Mouse (Mus musculus) intestine, embryonic 14.5 days (tissue): ENCODE data around the gene Srrd. TPM values are rescaled to one million over a fixed set of nuclear protein-coding genes. Genes with fewer than 3 reads are reported as not detected.

Source experiments
- ATAC-seq: fragments of 200-750 bp; cut with Nextera tagmentation; replicated peaks from 2 replicates; pipeline ENCODE4 v1.8.0; 2017; ENCODE audit warnings: low read depth, moderate number of reproducible peaks, moderate TSS enrichment, moderate library complexity; ENCODE audit not compliant: low FRiP score, low TSS enrichment
- DNase-seq: peaks from one replicate; pipeline ENCODE4 v3.0.0-alpha.2; 2018; ENCODE audit warnings: low spot score
- H3K27ac ChIP-seq: fragments of 300-500 bp; sonication (generic); 2 replicates; pipeline ENCODE4 v1.5.1; 2014; ENCODE audit warnings: low read depth, mild to moderate bottlenecking, control low read depth
- H3K27me3 ChIP-seq: fragments of 300-500 bp; sonication (generic); replicated peaks from 2 replicates; pipeline ENCODE4 v1.6.1; 2014; ENCODE audit warnings: low read length, control low read depth; ENCODE audit not compliant: control insufficient read depth, insufficient read depth
- H3K36me3 ChIP-seq: fragments of 300-500 bp; sonication (generic); 2 replicates; pipeline ENCODE4 v1.6.1; 2014; ENCODE audit warnings: low read length, control low read depth; ENCODE audit not compliant: control insufficient read depth, insufficient read depth
- H3K4me1 ChIP-seq: fragments of 300-500 bp; sonication (generic); replicated peaks from 2 replicates; pipeline ENCODE4 v1.6.1; 2014; ENCODE audit warnings: low read length, control low read depth, mixed read lengths; ENCODE audit not compliant: control insufficient read depth, insufficient read depth
- H3K4me2 ChIP-seq: fragments of 300-500 bp; sonication (generic); 2 replicates; pipeline ENCODE4 v1.6.1; 2014; ENCODE audit warnings: low read length
- H3K4me3 ChIP-seq: fragments of 300-500 bp; sonication (generic); 2 replicates; pipeline ENCODE4 v1.5.1; 2014; ENCODE audit warnings: low read depth, low read length, control low read depth, mixed read lengths
- H3K9ac ChIP-seq: fragments of 300-500 bp; sonication (generic); 2 replicates; pipeline ENCODE4 v1.6.1; 2014; ENCODE audit warnings: mild to moderate bottlenecking, low read length
- H3K9me3 ChIP-seq: fragments of 300-500 bp; sonication (generic); 2 replicates; pipeline ENCODE4 v1.6.1; 2016; ENCODE audit warnings: low read length, control low read depth; ENCODE audit not compliant: control insufficient read depth
- WGBS: fragments of 180-500 bp; shearing (Covaris S2); extraction: QIAGEN DNeasy Blood & Tissue Kit; methylation state at CpG from one replicate; pipeline ENCODE4 v1.1.7; 2014; 5-methylcytosine and 5-hydroxymethylcytosine counted together
- polyA plus RNA-seq: library from polyadenylated mRNA; unstranded; fragments of >200 nt; fragmentation: Nextera tagmentation; extraction: Ambion mirVana; gene quantifications from 2 replicates; pipeline ENCODE4 v1.2.1, GENCODE M21; 2014

Gene Srrd
- polyA plus RNA-seq, 1 experiment from 2014 or later = 38.2 TPM

GRCm38 (mm10) chr5:112346211-112346965, 3.5 kb upstream of the Srrd start:
- WGBS = 80% methylated on average over 16 of the region's 16 CpGs
- DNase-seq = no peak
- Histone ChIP-seq H3K4me1 (peaks cover 21% of the 10 kb centered on the region; the same call in 1 of the 2 replicates), H3K4me3 (no peak overlapping the region), H3K27ac (no peak overlapping the region), H3K4me2 (peak overlapping the region; percentile 36; the same call in 1 of the 2 replicates), H3K9ac (0 out of 2 replicates have a peak overlapping the region, but pooled peaks have one; percentile 10), H3K27me3 (no peaks in the 10 kb centered on the region), H3K36me3 (peaks cover 45% of the 10 kb centered on the region), H3K9me3 (no peaks in the 10 kb centered on the region)
- ATAC-seq = no peak

- DNase-seq (no peak), ATAC-seq (peak; percentile 52; the same call in 1 of the 2 replicates)
- H3K9me3 ChIP-seq = no peaks in the 10 kb centered on the region
- peak overlapping the region; percentile 76 for H3K4me2 ChIP-seq
- peak overlapping the region; percentile 70 for H3K27ac ChIP-seq
- H3K9ac ChIP-seq = no peak overlapping the region
- peaks cover 21% of the 10 kb centered on the region; the same call in 1 of the 2 replicates for H3K4me1 ChIP-seq
- H3K4me3 ChIP-seq = no peak overlapping the region
- 74% methylated on average over 6 of the region's 6 CpGs for WGBS
- H3K27me3 ChIP-seq = no peaks in the 10 kb centered on the region
- H3K36me3 ChIP-seq = peaks cover 42% of the 10 kb centered on the region
Observed at GRCm38 (mm10) chr5:112344092-112344960, 1.5 kb upstream of the Srrd start.

- Histone ChIP-seq H3K27me3 (no peaks in the 10 kb centered on the region), H3K9ac (peak overlapping the region; percentile 89), H3K4me1 (peaks cover 21% of the 10 kb centered on the region; the same call in 1 of the 2 replicates), H3K9me3 (no peaks in the 10 kb centered on the region), H3K36me3 (peaks cover 46% of the 10 kb centered on the region), H3K4me2 (peak overlapping the region; percentile 76), H3K27ac (peak overlapping the region; percentile 70), H3K4me3 (peak overlapping the region; percentile 71)
- DNase-seq (no peak), ATAC-seq (peak; percentile 52)
- 0% methylated on average over 24 of the region's 24 CpGs for WGBS
Observed at GRCm38 (mm10) chr5:112343205-112343595, 360 bp upstream of the Srrd start.

- Histone ChIP-seq H3K4me2 (no peak overlapping the region), H3K9me3 (no peaks in the 10 kb centered on the region), H3K27ac (no peak overlapping the region), H3K4me3 (no peak overlapping the region), H3K36me3 (peaks cover 61% of the 10 kb centered on the region), H3K27me3 (no peaks in the 10 kb centered on the region), H3K9ac (no peak overlapping the region), H3K4me1 (peaks cover 15% of the 10 kb centered on the region; the same call in 1 of the 2 replicates)
- 63% methylated on average over 7 of the region's 7 CpGs for WGBS
- ATAC-seq (no peak), DNase-seq (no peak)
Observed at GRCm38 (mm10) chr5:112339215-112339614, 3.6 kb downstream of the Srrd start.

- Histone ChIP-seq H3K4me2 (no peak overlapping the region), H3K9ac (no peak overlapping the region), H3K27me3 (no peaks in the 10 kb centered on the region), H3K9me3 (no peaks in the 10 kb centered on the region), H3K4me1 (peaks cover 4% of the 10 kb centered on the region; the same call in 1 of the 2 replicates), H3K4me3 (no peak overlapping the region), H3K27ac (no peak overlapping the region), H3K36me3 (peaks cover 83% of the 10 kb centered on the region)
- no peak for DNase-seq
- ATAC-seq = no peak
- WGBS = 94% methylated on average over 22 of the region's 22 CpGs
Observed at GRCm38 (mm10) chr5:112337004-112337403, 5.8 kb downstream of the Srrd start.

GRCm38 (mm10) chr5:112335473-112335872, 7.4 kb downstream of the Srrd start:
- WGBS = 42% methylated on average over 2 of the region's 2 CpGs
- peak; percentile 77 for DNase-seq
- Histone ChIP-seq H3K4me3 (no peak overlapping the region), H3K9me3 (no peaks in the 10 kb centered on the region), H3K4me2 (no peak overlapping the region), H3K27me3 (no peaks in the 10 kb centered on the region), H3K36me3 (peaks cover 95% of the 10 kb centered on the region), H3K27ac (no peak overlapping the region), H3K9ac (no peak overlapping the region), H3K4me1 (no peaks in the 10 kb centered on the region)
- ATAC-seq = 0 out of 2 replicates have a peak, but pooled peaks have one; percentile 14

GRCm38 (mm10) chr5:112329805-112330564, 12.9 kb downstream of the Srrd start:
- no peaks in the 10 kb centered on the region for H3K27me3 ChIP-seq
- H3K27ac ChIP-seq = no peak overlapping the region
- WGBS = 92% methylated on average over 14 of the region's 14 CpGs
- peaks cover 72% of the 10 kb centered on the region for H3K36me3 ChIP-seq
- no peak overlapping the region for H3K9ac ChIP-seq
- H3K4me3 ChIP-seq = no peak overlapping the region
- ATAC-seq (no peak), DNase-seq (no peak)
- peaks cover 13% of the 10 kb centered on the region for H3K4me1 ChIP-seq
- H3K4me2 ChIP-seq = no peak overlapping the region
- no peaks in the 10 kb centered on the region for H3K9me3 ChIP-seq

- Histone ChIP-seq H3K4me1 (peaks cover 14% of the 10 kb centered on the region), H3K9ac (no peak overlapping the region), H3K27ac (no peak overlapping the region), H3K27me3 (no peaks in the 10 kb centered on the region), H3K4me3 (no peak overlapping the region), H3K9me3 (no peaks in the 10 kb centered on the region), H3K36me3 (peaks cover 50% of the 10 kb centered on the region), H3K4me2 (no peak overlapping the region)
- ATAC-seq = no peak
- 90% methylated on average over 15 of the region's 15 CpGs for WGBS
- no peak for DNase-seq
Observed at GRCm38 (mm10) chr5:112327854-112328253, 15.0 kb downstream of the Srrd start.
